Mouse (Mus musculus) spleen, adult 2 months (tissue): ENCODE data around the gene Tbc1d24. TPM values are rescaled to one million over a fixed set of nuclear protein-coding genes. Genes with fewer than 3 reads are reported as not detected.

Experiments used
- DNase-seq, 2 experiments: peaks; one replicate each; pipeline versions ENCODE4 v3.0.0 to v3.0.0-alpha.2; 2012 to 2021; ENCODE audit warnings: low spot score in 2 of 2, low read depth in 1 of 2
- H3K27ac ChIP-seq: fragments of 200-500 bp; 2 replicates; pipeline ENCODE4 v1.5.1; 2012; ENCODE audit warnings: low read length, inconsistent platforms; ENCODE audit not compliant: insufficient read depth
- H3K27me3 ChIP-seq: fragments of 200-500 bp; 2 replicates; pipeline ENCODE4 v1.6.1; 2012; ENCODE audit warnings: mild to moderate bottlenecking, moderate library complexity, low read length, inconsistent platforms; ENCODE audit not compliant: control insufficient read depth, insufficient read depth
- H3K36me3 ChIP-seq: fragments of 200-500 bp; 2 replicates; pipeline ENCODE4 v1.6.1; 2012; ENCODE audit warnings: mild to moderate bottlenecking, low read length, inconsistent platforms; ENCODE audit not compliant: control insufficient read depth, insufficient read depth
- H3K4me1 ChIP-seq: fragments of 200-500 bp; 2 replicates; pipeline ENCODE4 v1.6.1; 2011; ENCODE audit warnings: inconsistent platforms; ENCODE audit not compliant: control insufficient read depth, insufficient read depth, insufficient read length
- H3K4me3 ChIP-seq: fragments of 200-500 bp; 2 replicates; pipeline ENCODE4 v1.5.1; 2011; ENCODE audit warnings: mild to moderate bottlenecking, inconsistent platforms; ENCODE audit not compliant: insufficient read depth, insufficient read length; ENCODE audit errors: extremely low read depth
- CTCF ChIP-seq: fragments of 200-500 bp; IDR thresholded peaks from 2 replicates; pipeline ENCODE4 v1.5.1; 2011; ENCODE audit warnings: mild to moderate bottlenecking, inconsistent platforms; ENCODE audit not compliant: insufficient read depth, insufficient read length, insufficient replicate concordance; ENCODE audit errors: extremely low read depth
- POLR2A ChIP-seq: fragments of 200-500 bp; IDR thresholded peaks from 2 replicates; pipeline ENCODE4 v1.6.1; 2011; ENCODE audit warnings: low read depth, low read length, inconsistent platforms
- WGBS: fragments of 180-500 bp; shearing (Covaris S2); methylation state at CpG from one replicate; pipeline ENCODE4 v1.1.7; 2018; 5-methylcytosine and 5-hydroxymethylcytosine counted together
- polyA plus RNA-seq: library from polyadenylated mRNA; depleted of rRNA; stranded (reverse); fragments of >200 nt; gene quantifications from 2 replicates; pipeline ENCODE4 v1.2.3, GENCODE M21; 2012

Tbc1d24 gene
- polyA plus RNA-seq, 1 experiment, result 5.9 TPM

DNA sequence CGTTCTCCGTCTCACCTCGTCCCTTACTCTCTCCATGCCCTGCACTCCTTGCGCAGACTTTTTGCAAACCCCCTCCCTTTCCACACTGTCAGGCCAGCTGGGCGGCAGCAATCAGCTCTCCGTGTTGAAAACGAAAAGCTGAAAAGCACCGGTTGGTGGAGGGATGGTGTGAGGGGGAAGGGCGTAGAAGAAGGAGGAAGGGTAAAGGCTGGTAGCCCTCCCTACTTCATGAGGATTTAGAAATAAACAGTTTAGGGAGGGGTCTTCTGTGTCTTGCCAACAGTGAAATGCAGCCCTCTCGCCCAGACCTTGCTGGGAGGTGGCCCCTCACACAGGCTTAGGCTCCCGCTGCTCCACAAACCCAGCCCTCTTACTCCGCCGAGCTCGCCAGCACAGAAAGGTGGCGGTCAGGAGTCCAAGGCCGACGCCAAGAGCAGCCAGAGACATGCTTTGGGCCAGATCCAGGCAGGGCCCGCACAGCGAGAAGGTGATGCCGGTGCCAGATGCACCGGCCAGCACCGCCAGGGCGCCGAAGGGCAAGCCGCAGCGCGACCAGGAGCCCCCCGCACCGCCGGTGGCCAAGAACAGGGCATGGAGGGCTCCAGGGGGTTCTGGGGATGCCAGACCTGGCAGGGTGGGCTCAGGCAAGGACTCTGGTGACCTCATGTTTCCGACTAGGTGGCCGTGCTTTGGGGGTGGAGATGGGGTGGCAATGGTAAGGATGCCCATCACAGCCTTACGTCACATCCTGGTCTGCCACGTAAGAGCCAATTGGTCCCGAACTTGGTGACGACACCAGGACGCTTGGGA lies 6.5 kb upstream of the Tbc1d24 start:
- H3K4me1 ChIP-seq, result peaks cover 11% of the 10 kb centered on the region
- H3K4me3 ChIP-seq, result peak overlapping the region; percentile 41; the same call in 1 of the 2 replicates
- 8% methylated on average over 37 of the region's 37 CpGs for WGBS
- H3K27ac ChIP-seq, result no peak overlapping the region
- DNase-seq, result no peak
- H3K27me3 ChIP-seq, result peaks cover 20% of the 10 kb centered on the region
- peaks cover 7% of the 10 kb centered on the region for H3K36me3 ChIP-seq
- TF ChIP-seq CTCF, result no peak

DNA sequence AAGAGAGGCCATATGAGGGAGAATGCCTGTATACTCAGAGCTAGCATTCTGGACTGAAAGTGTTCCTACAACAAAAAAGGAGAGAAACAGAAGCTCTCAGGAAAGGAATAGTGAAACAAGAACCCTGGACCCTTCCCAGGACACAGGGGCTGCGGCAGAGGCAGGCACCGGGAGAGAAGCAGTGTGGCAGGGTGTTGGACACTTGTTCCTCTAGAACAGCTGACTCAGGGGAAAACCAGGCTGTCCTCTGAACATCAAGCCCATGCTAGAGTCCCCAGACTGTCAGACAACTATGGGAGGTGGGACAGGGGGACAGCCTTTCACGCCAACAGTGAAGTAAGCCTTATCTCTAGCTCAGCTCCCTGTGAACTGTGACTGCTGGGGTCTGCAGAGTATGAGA lies 5.2 kb upstream of the Tbc1d24 start:
- Histone ChIP-seq H3K27me3 (peaks cover 25% of the 10 kb centered on the region), H3K36me3 (peaks cover 3% of the 10 kb centered on the region; the same call in 1 of the 2 replicates), H3K27ac (no peak overlapping the region), H3K4me3 (no peak overlapping the region), H3K4me1 (peaks cover 23% of the 10 kb centered on the region)
- TF ChIP-seq POLR2A (no peak), CTCF (no peak)
- 79% methylated on average over 3 of the region's 3 CpGs for WGBS
- no peak for DNase-seq

DNA sequence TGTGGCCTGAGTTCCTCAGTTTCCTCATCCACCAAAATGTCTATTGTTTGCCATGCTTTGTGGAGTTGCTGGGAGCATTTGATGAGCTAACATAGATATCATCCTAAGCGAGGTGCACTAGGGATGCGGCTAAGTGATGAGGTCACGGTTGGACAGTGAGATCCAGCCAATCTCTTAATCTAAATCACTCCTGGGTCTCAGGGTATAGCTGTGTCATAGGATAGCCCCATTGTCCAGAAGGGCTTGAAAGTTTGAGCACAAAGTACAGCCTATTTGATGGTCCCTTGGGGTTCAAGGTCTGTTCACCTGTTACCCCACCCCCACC lies 4.5 kb upstream of the Tbc1d24 start:
- 88% methylated on average over 3 of the region's 3 CpGs for WGBS
- Histone ChIP-seq H3K4me3 (no peak overlapping the region), H3K27ac (no peak overlapping the region), H3K27me3 (peaks cover 25% of the 10 kb centered on the region), H3K36me3 (no peaks in the 10 kb centered on the region), H3K4me1 (peaks cover 24% of the 10 kb centered on the region)
- TF ChIP-seq CTCF, result no peak
- no peak for DNase-seq

DNA sequence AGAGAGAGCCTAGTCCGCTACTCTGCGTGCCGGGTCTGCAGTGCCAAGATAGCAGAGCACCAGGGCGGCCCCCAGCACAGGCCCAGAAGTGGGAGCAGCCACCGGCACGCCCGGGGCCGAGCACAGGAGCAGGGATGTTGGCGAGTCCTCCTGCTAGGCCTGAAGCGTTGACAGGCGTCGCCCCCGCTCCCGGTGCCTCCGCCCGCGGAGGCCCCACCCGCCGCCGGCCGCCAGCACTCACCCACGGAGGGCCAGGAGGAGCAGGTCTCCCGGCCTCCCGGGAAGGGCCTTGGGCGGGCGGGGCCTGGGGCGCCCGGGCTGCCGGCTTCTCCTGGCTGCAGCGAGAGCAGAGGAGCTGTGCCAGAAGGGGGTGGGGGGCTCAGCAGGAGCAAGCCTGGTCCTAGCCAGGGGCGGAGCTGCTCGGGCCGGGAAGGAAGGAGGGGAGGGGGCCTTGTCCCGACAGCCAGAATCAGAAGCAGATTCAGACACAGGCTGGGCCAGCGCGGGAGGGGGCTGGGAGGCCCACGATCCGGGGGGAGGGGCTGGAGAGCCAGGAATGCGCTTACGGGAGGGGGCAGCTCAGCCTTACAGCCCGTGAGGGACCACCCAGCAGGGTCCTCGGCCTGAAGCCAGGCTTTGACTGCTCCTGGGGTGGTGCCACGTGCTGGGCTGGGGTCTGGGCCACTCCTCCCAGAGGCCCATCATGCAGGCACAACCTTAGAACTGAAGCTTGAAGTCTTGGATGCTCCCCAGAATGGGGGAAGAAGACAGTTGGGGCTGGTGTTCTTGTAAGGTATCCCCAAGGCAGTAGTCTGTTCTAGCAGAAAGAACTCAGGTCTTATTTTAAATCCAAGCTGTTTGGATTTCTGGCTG lies 3.9 kb upstream of the Tbc1d24 start, which contains the start of gene Ntn3:
Gene Ntn3, minus strand, starts transcription at position 489 of the 873 bp plus-strand sequence.
- no peak for DNase-seq
- Histone ChIP-seq H3K4me1 (peaks cover 24% of the 10 kb centered on the region), H3K36me3 (no peaks in the 10 kb centered on the region), H3K4me3 (peak within 1 kb of the TSS; percentile 22; the same call in 1 of the 2 replicates), H3K27ac (no peak within 1 kb of the TSS), H3K27me3 (peaks cover 25% of the 10 kb centered on the region)
- TF ChIP-seq POLR2A (no peak), CTCF (no peak)
- 18% methylated on average over 35 of the region's 43 CpGs for WGBS

DNA sequence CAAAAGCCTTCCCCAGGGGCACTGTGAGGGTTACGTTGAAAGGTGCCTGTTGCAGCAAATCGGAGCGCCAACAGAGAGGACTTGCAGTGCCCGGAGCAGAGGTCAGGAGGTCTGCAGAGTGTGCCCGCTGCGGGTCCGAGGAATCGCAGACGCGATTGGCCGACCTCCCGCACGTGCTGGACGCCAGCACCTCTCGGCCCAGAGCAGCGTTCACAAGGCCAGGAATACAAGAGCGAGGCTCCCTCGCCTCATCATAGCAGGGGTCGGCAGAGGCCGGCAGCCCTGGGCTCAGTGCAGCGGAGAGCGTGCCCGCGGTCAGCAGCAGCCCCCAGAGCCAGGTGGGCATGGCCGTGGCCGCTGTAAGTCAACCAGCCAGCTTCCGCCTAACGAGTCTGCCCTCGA lies 3.3 kb upstream of the Tbc1d24 start:
- DNase-seq, result no peak
- H3K27me3 ChIP-seq, result peaks cover 25% of the 10 kb centered on the region
- TF ChIP-seq CTCF, result no peak
- no peak for TF ChIP-seq POLR2A
- H3K36me3 ChIP-seq, result no peaks in the 10 kb centered on the region
- H3K27ac ChIP-seq, result no peak overlapping the region
- peak overlapping the region; percentile 22; the same call in 1 of the 2 replicates for H3K4me3 ChIP-seq
- WGBS, result 24% methylated on average over 29 of the region's 29 CpGs
- peaks cover 24% of the 10 kb centered on the region for H3K4me1 ChIP-seq

DNA sequence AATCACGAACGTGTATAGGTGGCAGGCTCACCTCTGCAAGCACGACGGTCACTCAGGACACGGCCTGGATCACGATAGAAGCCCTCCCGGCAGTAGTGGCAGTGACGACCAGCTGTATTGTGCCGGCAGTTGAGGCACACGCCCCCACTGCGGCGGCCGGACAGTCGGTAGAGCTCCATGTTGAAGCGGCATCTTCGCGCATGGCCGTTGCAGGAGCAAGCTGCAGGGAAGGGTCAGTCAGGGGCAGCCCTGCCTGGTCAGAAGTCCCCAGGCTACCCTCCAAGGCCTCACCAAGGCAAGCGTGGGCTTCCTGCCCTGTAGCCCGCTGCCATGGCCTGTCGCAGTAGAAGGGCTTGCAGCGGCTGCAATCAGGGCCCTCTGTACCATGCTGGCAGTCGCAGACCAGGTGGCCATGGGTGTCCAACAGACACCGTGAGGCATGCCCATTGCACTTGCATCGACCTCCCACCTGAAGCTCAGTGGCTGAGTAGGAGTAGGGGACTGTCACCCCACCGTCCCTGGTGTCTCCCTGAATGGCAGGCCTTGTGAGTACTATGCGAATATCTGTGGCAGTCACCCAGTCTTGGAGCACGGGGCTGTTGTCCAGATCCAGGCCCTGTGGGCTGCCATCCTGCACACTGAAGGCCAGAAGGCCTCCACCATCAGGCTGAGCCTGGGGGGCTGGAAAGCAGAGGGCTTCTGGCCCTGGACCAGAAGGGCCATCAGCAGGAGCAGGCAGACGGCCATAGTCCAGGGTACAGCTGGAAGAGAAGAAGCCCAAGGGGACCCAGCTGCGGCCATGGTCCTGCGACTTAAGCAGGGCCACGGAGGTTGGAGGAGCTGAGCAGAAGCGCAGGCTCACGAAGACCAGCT lies 2.6 kb upstream of the Tbc1d24 start:
- 89% methylated on average over 34 of the region's 34 CpGs for WGBS
- no peak overlapping the region for H3K27ac ChIP-seq
- H3K27me3 ChIP-seq, result peaks cover 25% of the 10 kb centered on the region
- no peak for DNase-seq
- H3K4me1 ChIP-seq, result peaks cover 24% of the 10 kb centered on the region
- H3K36me3 ChIP-seq, result no peaks in the 10 kb centered on the region
- TF ChIP-seq CTCF (no peak), POLR2A (no peak)
- H3K4me3 ChIP-seq, result no peak overlapping the region
